Mouse (Mus musculus): Measurements from ENCODE around the gene Bace2. TPM values are rescaled to one million over a fixed set of nuclear protein-coding genes. Genes with fewer than 3 reads are reported as not detected.

Bace2 gene
- polyA plus RNA-seq (2014; fragmentation: Nextera tagmentation; extraction: Ambion mirVana), result 9.7 and 10.8 TPM in 2 replicates

GRCm38 (mm10) chr16:97356499-97357187 lies at the start of gene Bace2:
Bace2 (plus strand) TSS chr16:97356742.
- H3K36me3 ChIP-seq (ENCODE audit: control insufficient read depth, insufficient read depth, low read length), result no peaks in the 10 kb centered on the region
- 1% methylated on average over 58 of the region's 58 CpGs for WGBS
- no peak within 1 kb of the TSS for H3K27ac ChIP-seq (ENCODE audit: low read depth)
- H3K9ac ChIP-seq (ENCODE audit: low read length), result peak within 1 kb of the TSS; percentile 35
- no peaks in the 10 kb centered on the region for H3K9me3 ChIP-seq (ENCODE audit: control insufficient read depth, low read length)
- H3K27me3 ChIP-seq (replicated peaks; ENCODE audit: control insufficient read depth, insufficient read depth, low read length), result 0 out of 2 replicates have a peak, but pooled peaks cover 2% of the 10 kb centered on the region
- H3K4me1 ChIP-seq (replicated peaks; ENCODE audit: control insufficient read depth, insufficient read depth, low read length), result no peaks in the 10 kb centered on the region
- H3K4me2 ChIP-seq (ENCODE audit: low read length), result peak within 1 kb of the TSS; percentile 100
- H3K4me3 ChIP-seq (ENCODE audit: low read depth, low read length), result peak within 1 kb of the TSS; percentile 60
- ATAC-seq (replicated peaks; ENCODE audit: low FRiP score, low TSS enrichment, low read depth), result peak; percentile 86
- DNase-seq (ENCODE audit: low spot score), result peak; percentile 82

- H3K9me3 ChIP-seq (ENCODE audit: control insufficient read depth, low read length), result no peaks in the 10 kb centered on the region
- H3K36me3 ChIP-seq (ENCODE audit: control insufficient read depth, insufficient read depth, low read length), result no peaks in the 10 kb centered on the region
- H3K4me2 ChIP-seq (ENCODE audit: low read length), result no peak overlapping the region
- H3K4me3 ChIP-seq (ENCODE audit: low read depth, low read length), result no peak overlapping the region
- no peaks in the 10 kb centered on the region for H3K27me3 ChIP-seq (replicated peaks; ENCODE audit: control insufficient read depth, insufficient read depth, low read length)
- ATAC-seq (replicated peaks; ENCODE audit: low FRiP score, low TSS enrichment, low read depth) (no peak), DNase-seq (ENCODE audit: low spot score) (no peak)
- WGBS, result 70% methylated on average over 4 of the region's 4 CpGs
- H3K27ac ChIP-seq (ENCODE audit: low read depth), result no peak overlapping the region
- H3K4me1 ChIP-seq (replicated peaks; ENCODE audit: control insufficient read depth, insufficient read depth, low read length), result peaks cover 4% of the 10 kb centered on the region; the same call in 1 of the 2 replicates
- no peak overlapping the region for H3K9ac ChIP-seq (ENCODE audit: low read length)
Observed at GRCm38 (mm10) chr16:97307594-97307993, 48.9 kb upstream of the Bace2 start.

GRCm38 (mm10) chr16:97309796-97310569 lies 46.6 kb upstream of the Bace2 start:
- ATAC-seq (replicated peaks; ENCODE audit: low FRiP score, low TSS enrichment, low read depth) (peak; percentile 7; the same call in 1 of the 2 replicates), DNase-seq (ENCODE audit: low spot score) (no peak)
- H3K27ac ChIP-seq (ENCODE audit: low read depth), result no peak overlapping the region
- 65% methylated on average over 4 of the region's 4 CpGs for WGBS
- no peaks in the 10 kb centered on the region for H3K9me3 ChIP-seq (ENCODE audit: control insufficient read depth, low read length)
- H3K27me3 ChIP-seq (replicated peaks; ENCODE audit: control insufficient read depth, insufficient read depth, low read length), result no peaks in the 10 kb centered on the region
- no peaks in the 10 kb centered on the region for H3K36me3 ChIP-seq (ENCODE audit: control insufficient read depth, insufficient read depth, low read length)
- no peak overlapping the region for H3K4me3 ChIP-seq (ENCODE audit: low read depth, low read length)
- H3K4me1 ChIP-seq (replicated peaks; ENCODE audit: control insufficient read depth, insufficient read depth, low read length), result peaks cover 4% of the 10 kb centered on the region; the same call in 1 of the 2 replicates
- H3K4me2 ChIP-seq (ENCODE audit: low read length), result no peak overlapping the region
- no peak overlapping the region for H3K9ac ChIP-seq (ENCODE audit: low read length)

- no peak overlapping the region for H3K4me2 ChIP-seq (ENCODE audit: low read length)
- no peaks in the 10 kb centered on the region for H3K27me3 ChIP-seq (replicated peaks; ENCODE audit: control insufficient read depth, insufficient read depth, low read length)
- no peaks in the 10 kb centered on the region for H3K36me3 ChIP-seq (ENCODE audit: control insufficient read depth, insufficient read depth, low read length)
- peaks cover 4% of the 10 kb centered on the region; the same call in 1 of the 2 replicates for H3K4me1 ChIP-seq (replicated peaks; ENCODE audit: control insufficient read depth, insufficient read depth, low read length)
- 45% methylated on average over 1 of the region's 1 CpGs for WGBS
- H3K27ac ChIP-seq (ENCODE audit: low read depth), result no peak overlapping the region
- no peaks in the 10 kb centered on the region for H3K9me3 ChIP-seq (ENCODE audit: control insufficient read depth, low read length)
- peak; percentile 21; the same call in 1 of the 2 replicates for ATAC-seq (replicated peaks; ENCODE audit: low FRiP score, low TSS enrichment, low read depth)
- H3K9ac ChIP-seq (ENCODE audit: low read length), result no peak overlapping the region
- no peak overlapping the region for H3K4me3 ChIP-seq (ENCODE audit: low read depth, low read length)
- no peak for DNase-seq (ENCODE audit: low spot score)
Observed at GRCm38 (mm10) chr16:97310570-97310846, 46.0 kb upstream of the Bace2 start.

GRCm38 (mm10) chr16:97312960-97313686 lies 43.4 kb upstream of the Bace2 start:
- no peak overlapping the region for H3K27ac ChIP-seq (ENCODE audit: low read depth)
- no peak overlapping the region for H3K4me3 ChIP-seq (ENCODE audit: low read depth, low read length)
- no peaks in the 10 kb centered on the region for H3K9me3 ChIP-seq (ENCODE audit: control insufficient read depth, low read length)
- DNase-seq (ENCODE audit: low spot score) (peak; percentile 96), ATAC-seq (replicated peaks; ENCODE audit: low FRiP score, low TSS enrichment, low read depth) (peak; percentile 50; the same call in 1 of the 2 replicates)
- H3K4me1 ChIP-seq (replicated peaks; ENCODE audit: control insufficient read depth, insufficient read depth, low read length), result peaks cover 4% of the 10 kb centered on the region; the same call in 1 of the 2 replicates
- H3K9ac ChIP-seq (ENCODE audit: low read length), result no peak overlapping the region
- WGBS, result 33% methylated on average over 10 of the region's 10 CpGs
- H3K27me3 ChIP-seq (replicated peaks; ENCODE audit: control insufficient read depth, insufficient read depth, low read length), result no peaks in the 10 kb centered on the region
- H3K4me2 ChIP-seq (ENCODE audit: low read length), result no peak overlapping the region
- H3K36me3 ChIP-seq (ENCODE audit: control insufficient read depth, insufficient read depth, low read length), result no peaks in the 10 kb centered on the region

- H3K4me1 ChIP-seq (replicated peaks; ENCODE audit: control insufficient read depth, insufficient read depth, low read length), result no peaks in the 10 kb centered on the region
- no peak overlapping the region for H3K27ac ChIP-seq (ENCODE audit: low read depth)
- H3K36me3 ChIP-seq (ENCODE audit: control insufficient read depth, insufficient read depth, low read length), result no peaks in the 10 kb centered on the region
- no peak overlapping the region for H3K4me3 ChIP-seq (ENCODE audit: low read depth, low read length)
- H3K27me3 ChIP-seq (replicated peaks; ENCODE audit: control insufficient read depth, insufficient read depth, low read length), result no peaks in the 10 kb centered on the region
- WGBS, result 78% methylated on average over 3 of the region's 3 CpGs
- ATAC-seq (replicated peaks; ENCODE audit: low FRiP score, low TSS enrichment, low read depth), result no peak
- H3K4me2 ChIP-seq (ENCODE audit: low read length), result no peak overlapping the region
- H3K9ac ChIP-seq (ENCODE audit: low read length), result no peak overlapping the region
- DNase-seq (ENCODE audit: low spot score), result no peak
- no peaks in the 10 kb centered on the region for H3K9me3 ChIP-seq (ENCODE audit: control insufficient read depth, low read length)
Observed at GRCm38 (mm10) chr16:97321576-97321975, 35.0 kb upstream of the Bace2 start.

- Histone ChIP-seq H3K9ac (ENCODE audit: low read length) (no peak overlapping the region), H3K27ac (ENCODE audit: low read depth) (no peak overlapping the region), H3K4me3 (ENCODE audit: low read depth, low read length) (no peak overlapping the region), H3K36me3 (ENCODE audit: control insufficient read depth, insufficient read depth, low read length) (no peaks in the 10 kb centered on the region), H3K27me3 (replicated peaks; ENCODE audit: control insufficient read depth, insufficient read depth, low read length) (no peaks in the 10 kb centered on the region), H3K9me3 (ENCODE audit: control insufficient read depth, low read length) (no peaks in the 10 kb centered on the region), H3K4me1 (replicated peaks; ENCODE audit: control insufficient read depth, insufficient read depth, low read length) (no peaks in the 10 kb centered on the region), H3K4me2 (ENCODE audit: low read length) (no peak overlapping the region)
- no peak for ATAC-seq (replicated peaks; ENCODE audit: low FRiP score, low TSS enrichment, low read depth)
- no peak for DNase-seq (ENCODE audit: low spot score)
Observed at GRCm38 (mm10) chr16:97322604-97323003, 33.9 kb upstream of the Bace2 start.

- H3K4me2 ChIP-seq (ENCODE audit: low read length), result no peak overlapping the region
- WGBS, result 31% methylated on average over 8 of the region's 8 CpGs
- no peaks in the 10 kb centered on the region for H3K9me3 ChIP-seq (ENCODE audit: control insufficient read depth, low read length)
- no peaks in the 10 kb centered on the region for H3K27me3 ChIP-seq (replicated peaks; ENCODE audit: control insufficient read depth, insufficient read depth, low read length)
- H3K36me3 ChIP-seq (ENCODE audit: control insufficient read depth, insufficient read depth, low read length), result no peaks in the 10 kb centered on the region
- DNase-seq (ENCODE audit: low spot score) (peak; percentile 58), ATAC-seq (replicated peaks; ENCODE audit: low FRiP score, low TSS enrichment, low read depth) (no peak)
- no peaks in the 10 kb centered on the region for H3K4me1 ChIP-seq (replicated peaks; ENCODE audit: control insufficient read depth, insufficient read depth, low read length)
- no peak overlapping the region for H3K27ac ChIP-seq (ENCODE audit: low read depth)
- no peak overlapping the region for H3K4me3 ChIP-seq (ENCODE audit: low read depth, low read length)
- H3K9ac ChIP-seq (ENCODE audit: low read length), result no peak overlapping the region
Observed at GRCm38 (mm10) chr16:97325975-97326374, 30.6 kb upstream of the Bace2 start.

All from intestine, embryonic 14.5 days (tissue).